Mouse (Mus musculus) embryonic facial prominence, embryonic 10.5 days (tissue): ENCODE measurements at regions not wholly inside any gene's neighbourhood (a gene's known extent, or its start where the extent isn't known, plus 50 kb on each side); places are given as distances from the start of the nearest gene placed in this dataset.

Source experiments
- DNase-seq: peaks from one replicate; pipeline ENCODE4 v3.0.0-alpha.2; 2017; ENCODE audit warnings: low spot score
- H3K27ac ChIP-seq: fragments of 300-500 bp; sonication (generic); replicated peaks from 2 replicates; pipeline ENCODE4 v1.5.1; 2016; ENCODE audit warnings: mild to moderate bottlenecking
- H3K27me3 ChIP-seq: fragments of 300-500 bp; sonication (generic); replicated peaks from 2 replicates; pipeline ENCODE4 v1.6.1; 2016; ENCODE audit warnings: low read depth, mild to moderate bottlenecking; ENCODE audit not compliant: poor library complexity, severe bottlenecking
- H3K36me3 ChIP-seq: fragments of 300-500 bp; sonication (generic); replicated peaks from 2 replicates; pipeline ENCODE4 v1.6.1; 2016; ENCODE audit warnings: mild to moderate bottlenecking, moderate library complexity
- H3K4me1 ChIP-seq: fragments of 300-500 bp; sonication (generic); 2 replicates; pipeline ENCODE4 v1.6.1; 2016
- H3K4me3 ChIP-seq: fragments of 300-500 bp; sonication (generic); 2 replicates; pipeline ENCODE4 v1.5.1; 2016; ENCODE audit warnings: mild to moderate bottlenecking, moderate library complexity
- H3K9me3 ChIP-seq: fragments of 300-500 bp; sonication (generic); 2 replicates; pipeline ENCODE4 v1.6.1; 2016; ENCODE audit warnings: mild to moderate bottlenecking
- WGBS: fragments of 180-500 bp; shearing (Covaris S2); methylation state at CpG from one replicate; pipeline ENCODE4 v1.1.7; 2016; 5-methylcytosine and 5-hydroxymethylcytosine counted together

DNA sequence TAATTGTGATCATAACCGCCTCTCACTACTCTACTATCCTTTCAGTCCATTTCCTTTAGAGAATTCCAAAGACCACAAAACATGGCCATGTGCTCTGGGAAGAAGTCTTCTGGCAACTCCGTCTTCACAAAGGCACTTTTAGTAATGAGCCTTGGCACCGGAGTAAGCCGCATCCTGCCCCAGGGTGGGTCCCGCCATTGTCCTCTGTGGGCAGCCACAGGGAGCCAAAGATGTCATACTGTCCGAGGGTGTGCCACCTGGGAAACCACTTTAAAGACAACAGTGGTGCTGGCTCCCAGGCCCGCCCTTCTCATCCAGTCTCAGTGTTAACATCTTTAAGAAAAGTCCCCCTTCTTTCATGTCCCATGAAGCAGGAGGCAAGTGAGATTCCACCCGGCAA is 164.6 kb downstream of the Kit start:
- Histone ChIP-seq H3K9me3 (peaks cover 3% of the 10 kb centered on the region; the same call in 1 of the 2 replicates), H3K36me3 (no peaks in the 10 kb centered on the region), H3K4me3 (no peak overlapping the region), H3K27ac (no peak overlapping the region), H3K27me3 (no peaks in the 10 kb centered on the region), H3K4me1 (peaks cover 16% of the 10 kb centered on the region)
- no peak for DNase-seq
- 56% methylated on average over 8 of the region's 8 CpGs for WGBS

- no peak overlapping the region for H3K4me3 ChIP-seq
- peaks cover 9% of the 10 kb centered on the region; the same call in 1 of the 2 replicates for H3K4me1 ChIP-seq
- peaks cover 3% of the 10 kb centered on the region; the same call in 1 of the 2 replicates for H3K9me3 ChIP-seq
- no peak overlapping the region for H3K27ac ChIP-seq
- no peaks in the 10 kb centered on the region for H3K27me3 ChIP-seq
- no peak for DNase-seq
- H3K36me3 ChIP-seq = no peaks in the 10 kb centered on the region
- 83% methylated on average over 2 of the region's 2 CpGs for WGBS
Observed at GRCm38 (mm10) chr5:75738445-75738844, 163.7 kb downstream of the Kit start.

DNA sequence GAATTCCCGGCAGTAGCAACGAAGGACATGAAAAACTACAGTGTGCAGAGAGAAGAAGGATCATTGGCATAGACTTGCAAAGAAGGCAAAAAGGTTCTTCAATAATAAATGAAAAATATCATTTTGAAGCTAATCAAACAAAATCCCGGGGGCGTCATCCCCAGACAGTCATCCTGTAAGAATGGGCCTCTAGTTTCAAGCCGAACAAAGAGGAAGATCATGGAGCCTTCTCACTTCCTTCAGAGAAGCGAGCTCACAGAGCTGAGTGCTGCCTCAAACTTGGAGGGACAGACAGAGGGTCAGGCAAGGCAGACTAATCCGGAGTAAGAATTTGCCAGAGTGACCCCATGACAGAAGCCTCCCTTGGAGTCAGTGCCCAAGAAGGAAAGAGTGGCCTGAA is 163.0 kb downstream of the Kit start:
- no peak for DNase-seq
- H3K9me3 ChIP-seq = peaks cover 3% of the 10 kb centered on the region; the same call in 1 of the 2 replicates
- no peak overlapping the region for H3K27ac ChIP-seq
- H3K4me3 ChIP-seq = no peak overlapping the region
- 87% methylated on average over 7 of the region's 7 CpGs for WGBS
- H3K4me1 ChIP-seq = peaks cover 9% of the 10 kb centered on the region; the same call in 1 of the 2 replicates
- H3K27me3 ChIP-seq = no peaks in the 10 kb centered on the region
- no peaks in the 10 kb centered on the region for H3K36me3 ChIP-seq

DNA sequence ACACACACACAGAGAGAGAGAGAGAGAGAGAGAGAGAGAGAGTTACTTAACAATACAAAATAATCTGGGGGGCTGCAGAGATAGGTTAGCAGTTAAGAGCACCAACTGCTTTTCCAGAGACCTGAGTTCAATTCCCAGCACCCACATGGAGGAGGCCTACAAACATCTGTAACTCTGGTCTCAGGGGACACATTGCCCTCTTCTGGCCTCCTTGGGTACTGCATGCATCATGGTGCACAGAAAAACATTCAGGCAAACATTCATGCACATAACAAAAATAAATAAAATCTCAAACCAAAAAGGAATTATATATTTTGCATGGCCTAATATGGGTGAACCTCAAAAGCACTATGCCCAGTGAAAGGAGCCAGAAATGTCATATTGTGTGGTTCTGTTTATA is 161.6 kb downstream of the Kit start:
- Histone ChIP-seq H3K27me3 (no peaks in the 10 kb centered on the region), H3K36me3 (no peaks in the 10 kb centered on the region), H3K27ac (no peak overlapping the region), H3K9me3 (peaks cover 3% of the 10 kb centered on the region; the same call in 1 of the 2 replicates), H3K4me3 (no peak overlapping the region), H3K4me1 (peaks cover 9% of the 10 kb centered on the region; the same call in 1 of the 2 replicates)
- DNase-seq = no peak

- DNase-seq = peak; percentile 18
Observed at GRCm38 (mm10) chr5:75734508-75734907, 159.8 kb downstream of the Kit start.

GRCm38 (mm10) chr5:75734043-75734442 is 159.3 kb downstream of the Kit start:
- no peak overlapping the region for H3K27ac ChIP-seq
- H3K4me1 ChIP-seq = peaks cover 3% of the 10 kb centered on the region; the same call in 1 of the 2 replicates
- no peaks in the 10 kb centered on the region for H3K27me3 ChIP-seq
- H3K4me3 ChIP-seq = no peak overlapping the region
- no peaks in the 10 kb centered on the region for H3K36me3 ChIP-seq
- peaks cover 3% of the 10 kb centered on the region; the same call in 1 of the 2 replicates for H3K9me3 ChIP-seq
- no peak for DNase-seq
- 93% methylated on average over 6 of the region's 6 CpGs for WGBS

More at GRCm38 (mm10) chr5:75734508-75734907, 159.8 kb downstream of the Kit start:
- Histone ChIP-seq H3K27me3 (no peaks in the 10 kb centered on the region), H3K4me1 (peaks cover 7% of the 10 kb centered on the region; the same call in 1 of the 2 replicates), H3K9me3 (peaks cover 3% of the 10 kb centered on the region; the same call in 1 of the 2 replicates), H3K36me3 (no peaks in the 10 kb centered on the region), H3K4me3 (no peak overlapping the region), H3K27ac (no peak overlapping the region)
- 87% methylated on average over 14 of the region's 14 CpGs for WGBS

GRCm38 (mm10) chr5:75731236-75731635 is 156.5 kb downstream of the Kit start:
- Histone ChIP-seq H3K9me3 (peaks cover 2% of the 10 kb centered on the region; the same call in 1 of the 2 replicates), H3K27me3 (no peaks in the 10 kb centered on the region), H3K36me3 (no peaks in the 10 kb centered on the region), H3K27ac (no peak overlapping the region), H3K4me3 (no peak overlapping the region), H3K4me1 (no peaks in the 10 kb centered on the region)
- no peak for DNase-seq
- 86% methylated on average over 4 of the region's 4 CpGs for WGBS

DNA sequence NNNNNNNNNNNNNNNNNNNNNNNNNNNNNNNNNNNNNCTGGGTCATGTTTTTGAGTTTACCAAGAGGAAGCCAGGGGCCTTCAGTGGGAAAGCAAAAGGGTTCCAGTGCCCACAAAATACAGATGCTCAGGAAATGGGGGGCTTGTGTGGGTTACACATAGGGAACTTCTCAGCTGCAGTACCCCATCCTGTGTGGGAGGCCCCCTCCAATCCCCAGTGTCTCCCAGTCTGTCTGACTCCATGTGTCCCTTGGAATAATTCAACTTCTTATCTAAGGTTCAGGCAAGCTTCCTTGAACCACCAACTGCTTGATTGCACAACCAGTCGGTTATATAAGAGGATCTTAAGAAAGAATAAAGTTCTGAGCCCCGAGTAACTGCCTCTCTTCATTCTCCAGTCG is 156.0 kb downstream of the Kit start:
- H3K4me1 ChIP-seq = no peaks in the 10 kb centered on the region
- H3K27me3 ChIP-seq = no peaks in the 10 kb centered on the region
- WGBS = 81% methylated on average over 3 of the region's 3 CpGs
- no peak for DNase-seq
- H3K36me3 ChIP-seq = no peaks in the 10 kb centered on the region
- no peak overlapping the region for H3K27ac ChIP-seq
- no peak overlapping the region for H3K4me3 ChIP-seq
- no peaks in the 10 kb centered on the region for H3K9me3 ChIP-seq

DNA sequence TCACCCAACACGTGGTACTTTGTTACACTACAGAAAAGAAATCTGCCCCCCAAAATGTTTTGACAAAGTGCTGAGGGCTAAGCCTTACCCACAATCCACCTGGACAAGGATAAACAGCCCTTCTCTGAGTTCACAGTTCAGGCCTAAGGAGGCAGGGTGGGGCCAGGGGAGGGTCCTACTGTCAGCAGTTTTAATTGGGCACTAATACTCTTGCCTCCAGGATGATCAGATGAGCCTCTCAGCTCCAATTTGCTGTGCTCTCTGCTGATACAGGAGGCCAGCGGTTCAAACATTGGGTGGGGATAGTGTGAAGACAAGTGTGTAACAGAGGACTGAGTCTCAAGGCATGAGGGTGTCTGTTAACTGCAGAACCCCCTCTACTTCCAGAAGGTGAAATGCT is 146.6 kb downstream of the Kit start:
- WGBS = 78% methylated on average over 2 of the region's 2 CpGs
- H3K27ac ChIP-seq = no peak overlapping the region
- H3K4me1 ChIP-seq = peaks cover 6% of the 10 kb centered on the region; the same call in 1 of the 2 replicates
- no peak overlapping the region for H3K4me3 ChIP-seq
- DNase-seq = no peak
- no peaks in the 10 kb centered on the region for H3K36me3 ChIP-seq
- no peaks in the 10 kb centered on the region for H3K9me3 ChIP-seq
- no peaks in the 10 kb centered on the region for H3K27me3 ChIP-seq

GRCm38 (mm10) chr5:75720091-75720940 is 145.6 kb downstream of the Kit start:
- Histone ChIP-seq H3K27ac (no peak overlapping the region), H3K27me3 (no peaks in the 10 kb centered on the region), H3K9me3 (no peaks in the 10 kb centered on the region), H3K4me3 (no peak overlapping the region), H3K4me1 (peaks cover 6% of the 10 kb centered on the region; the same call in 1 of the 2 replicates), H3K36me3 (no peaks in the 10 kb centered on the region)
- DNase-seq = no peak
- WGBS = 84% methylated on average over 15 of the region's 15 CpGs

DNA sequence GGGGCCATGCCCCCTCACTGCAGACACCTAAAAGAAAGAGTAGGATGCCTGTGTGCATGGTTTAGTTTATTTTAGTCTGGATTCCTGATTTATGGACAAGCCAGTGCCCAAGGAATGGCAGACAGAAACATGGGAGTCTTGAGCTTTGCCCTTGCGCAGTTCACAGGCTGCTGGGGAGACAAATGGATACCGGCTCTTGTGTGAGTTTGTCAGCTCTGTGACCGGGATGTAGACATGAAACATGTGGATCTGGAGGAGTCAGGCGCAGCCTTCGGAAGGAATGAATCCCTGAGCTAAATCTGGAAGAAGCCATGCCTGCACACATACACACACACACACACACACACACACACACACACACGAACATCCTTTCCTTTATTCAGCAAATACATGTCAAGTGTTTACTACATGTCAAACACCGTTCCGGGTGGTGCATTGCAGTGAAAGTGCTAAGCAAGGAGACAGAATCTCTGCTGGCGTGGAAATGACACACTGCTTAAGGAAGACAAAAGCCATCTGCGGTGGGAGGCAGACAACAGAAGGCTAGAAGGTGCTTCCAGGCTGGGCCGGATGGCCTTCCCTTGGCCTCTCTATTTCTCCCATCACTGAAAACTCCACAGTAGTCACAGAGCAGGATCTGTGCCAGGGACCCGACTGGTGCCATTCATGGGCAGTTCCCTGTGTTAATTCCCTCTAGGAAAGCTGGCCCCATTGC is 144.0 kb downstream of the Kit start:
- no peaks in the 10 kb centered on the region for H3K27me3 ChIP-seq
- H3K27ac ChIP-seq = no peak overlapping the region
- 83% methylated on average over 12 of the region's 12 CpGs for WGBS
- peaks cover 6% of the 10 kb centered on the region; the same call in 1 of the 2 replicates for H3K4me1 ChIP-seq
- no peaks in the 10 kb centered on the region for H3K9me3 ChIP-seq
- DNase-seq = no peak
- no peaks in the 10 kb centered on the region for H3K36me3 ChIP-seq
- no peak overlapping the region for H3K4me3 ChIP-seq
